ENCODE assay signal across 28 mouse cellular contexts in genomic region chr2:118740341-118740740, GRCm38 (mm10). TPM values are rescaled to one million over a fixed set of nuclear protein-coding genes. Genes with fewer than 3 reads are reported as not detected.
DNase-seq lines count a peak whose midpoint lies in the region; ATAC-seq and TF ChIP-seq lines count a peak whose summit lies in the region.
"Had no signal": no experiment of that assay in that cellular context is flagged by ENCODE, and none has a peak within 500 bp of the region (broad histone marks: within the 10 kb centered on the region; RNA-seq: fewer than 3 reads in every experiment).

No protein-coding gene starts in this region.

- no peak overlapping the region for H3K4me3 ChIP-seq in heart, embryonic 12.5 days
- no peak overlapping the region for H3K4me3 ChIP-seq in MEL (ENCODE audit: control insufficient read depth in 1 of 2, insufficient read depth in 1 of 2, low read depth in 2 of 2, low read length in 2 of 2)

- no peak for TF ChIP-seq POLR2A in MEL (IDR thresholded peaks at IDR 0.05; ENCODE audit: control insufficient read depth in 1 of 2, insufficient read depth in 1 of 2, low read depth in 1 of 2, low read length in 2 of 2, poor library complexity in 1 of 2)

- peak; percentile 51 for DNase-seq in heart, adult 11 months
- DNase-seq in 416B (ENCODE audit: low read depth) (peak; percentile 72), MEL (ENCODE audit: low read depth, low spot score) (no peak)
- DNase-seq in thymus, postnatal 14 days: no peak
- no peak for DNase-seq in layer of hippocampus, postnatal 10 days (ENCODE audit: low spot score in 2 of 2)
- DNase-seq: adrenal gland, adult 2 months; adrenal gland, adult 8-10 months; adrenal gland, postnatal 10 days; adrenal gland, postnatal 14 days; adrenal gland, postnatal 25 days; adrenal gland, postnatal 36 days; B cell, adult 2 months; cerebellum, adult 11 months; cerebellum, adult 11-12 months; cerebellum, adult 18-20 months; cerebellum, adult 2 months; cerebellum, adult 8-10 months had no signal

- no peak for TF ChIP-seq RAD21 in MEL (IDR thresholded peaks at IDR 0.05; ENCODE audit: low read depth, low read length)

- no peak for ATAC-seq in heart, embryonic 12.5 days (ENCODE audit: insufficient number of reproducible peaks, low FRiP score)
- ATAC-seq: activated CD4-positive, CD25-positive, alpha-beta regulatory T cell, adult 4 months; CD4-positive, CD25-positive, alpha-beta regulatory T cell, adult 4 months; Patski had no signal

- 57% methylated on average over 3 of the region's 3 CpGs for WGBS in heart, embryonic 12.5 days

- H3K9me3 ChIP-seq in heart, embryonic 12.5 days (replicated peaks): no peaks in the 10 kb centered on the region
- H3K9me3 ChIP-seq in MEL (replicated peaks; ENCODE audit: insufficient read depth, low read length): no peaks in the 10 kb centered on the region
- H3K9me3 ChIP-seq: G1E had no signal

- H3K4me2 ChIP-seq in heart, embryonic 12.5 days: no peak overlapping the region

- TF ChIP-seq CTCF in MEL (IDR thresholded peaks at IDR 0.05 in 2 of 3, conservative IDR thresholded peaks at IDR 0.05 in 1 of 3; ENCODE audit: control insufficient read depth in 1 of 3, insufficient read depth in 1 of 3, low read depth in 2 of 3, low read length in 3 of 3, poor library complexity in 1 of 3, severe bottlenecking in 1 of 3): no peak

- H3K36me3 ChIP-seq in heart, embryonic 12.5 days: no peaks in the 10 kb centered on the region
- peaks cover 0 to 5% of the 10 kb centered on the region in 2 experiments; a peak in 2 of 4 replicates for H3K36me3 ChIP-seq in MEL (ENCODE audit: control insufficient read depth in 1 of 2, insufficient read depth in 2 of 2, low read length in 2 of 2)
- H3K36me3 ChIP-seq: G1E had no signal

- H3K4me1 ChIP-seq in heart, embryonic 12.5 days (replicated peaks): peaks cover 8% of the 10 kb centered on the region
- H3K4me1 ChIP-seq in MEL (ENCODE audit: control insufficient read depth in 1 of 2, insufficient read depth in 2 of 2, low read length in 2 of 2): peaks cover 4 to 12% of the 10 kb centered on the region in 2 experiments

- TF ChIP-seq EP300 in MEL (IDR thresholded peaks at IDR 0.05; ENCODE audit: low read depth in 1 of 2, low read length in 2 of 2): no peak

- H3K79me2 ChIP-seq in MEL (ENCODE audit: control insufficient read depth, insufficient read depth, low read length, poor library complexity): no peaks in the 10 kb centered on the region; the same call in 1 of the 2 replicates

- no peak overlapping the region for H3K9ac ChIP-seq in heart, embryonic 12.5 days
- no peak overlapping the region for H3K9ac ChIP-seq in MEL (ENCODE audit: control insufficient read depth, low read depth, low read length, poor library complexity, severe bottlenecking)

- no peak overlapping the region for H3K27ac ChIP-seq in heart, embryonic 12.5 days (ENCODE audit: poor library complexity, severe bottlenecking)
- H3K27ac ChIP-seq in MEL (ENCODE audit: control insufficient read depth, low read depth, low read length): no peak overlapping the region

- peaks cover 26% of the 10 kb centered on the region for H3K27me3 ChIP-seq in heart, embryonic 12.5 days (replicated peaks)
- no peaks in the 10 kb centered on the region for H3K27me3 ChIP-seq in MEL (ENCODE audit: control insufficient read depth in 1 of 2, insufficient read depth in 2 of 2, low read length in 2 of 2)

TF ChIP-seq in MEL, 35 proteins besides CTCF, POLR2A, EP300 and RAD21:
- TF ChIP-seq ETS1 (IDR thresholded peaks at IDR 0.05; ENCODE audit: low read depth, low read length): 0 out of 2 replicates have a peak, but pooled peaks have one; percentile 25
- 0 out of 2 replicates have a peak, but pooled peaks have one; percentile 24 for TF ChIP-seq MEF2A (IDR thresholded peaks at IDR 0.05; ENCODE audit: extremely low read depth, insufficient replicate concordance, low read depth, low read length, poor library complexity, severe bottlenecking)
- TF ChIP-seq ELF1 (IDR thresholded peaks at IDR 0.05; ENCODE audit: low read depth, low read length): no peak

RNA-seq across cellular contexts. Expression of gene Inafm2, which starts 5.2 kb away (rescaled TPM):
- 33.8 and 37.3 TPM in 2 replicates for polyA plus RNA-seq in heart, embryonic 12.5 days (2016; fragmentation: Nextera tagmentation; extraction: Ambion mirVana)
- 6.7 and 8.6 TPM in 2 replicates for total RNA-seq in MEL (2012; rRNA removed)
- polyA plus RNA-seq in MEL (2012; ENCODE audit: insufficient read depth in 1 of 2, insufficient read length in 2 of 2, low read depth in 1 of 2, low replicate concordance in 2 of 2, missing spikeins in 1 of 2): 10 to 100 TPM in 1 of 2 experiments, not detected in 1; 14.5 TPM
- total RNA-seq in layer of hippocampus, postnatal 10 days (2021): 10 to 100 TPM; 31.7 to 33.4 TPM

RNA-seq across cellular contexts. Expression of gene Plcb2, which starts 12.1 kb away (rescaled TPM):
- polyA plus RNA-seq in heart, embryonic 12.5 days (2016; fragmentation: Nextera tagmentation; extraction: Ambion mirVana): 1.4 and 1.5 TPM in 2 replicates
- 6.4 and 7.4 TPM in 2 replicates for total RNA-seq in MEL (2012; rRNA removed)
- 10 to 100 TPM in 1 of 2 experiments, not detected in 1; 21.2 TPM for polyA plus RNA-seq in MEL (2012; ENCODE audit: insufficient read depth in 1 of 2, insufficient read length in 2 of 2, low read depth in 1 of 2, low replicate concordance in 2 of 2, missing spikeins in 1 of 2)
- 1 to 10 TPM; 2.1 to 2.9 TPM for total RNA-seq in layer of hippocampus, postnatal 10 days (2021)
- polyA plus RNA-seq: C2C12 had no signal

RNA-seq across cellular contexts. Expression of gene Ccdc9b, which starts 22.1 kb away (rescaled TPM):
- polyA plus RNA-seq in heart, embryonic 12.5 days (2016; fragmentation: Nextera tagmentation; extraction: Ambion mirVana): 2.7 and 3.6 TPM in 2 replicates
- 1.3 and 1.7 TPM in 2 replicates for total RNA-seq in MEL (2012; rRNA removed)
- polyA plus RNA-seq in MEL (2012; ENCODE audit: insufficient read depth in 1 of 2, insufficient read length in 2 of 2, low read depth in 1 of 2, low replicate concordance in 2 of 2, missing spikeins in 1 of 2): 1 to 10 TPM in 1 of 2 experiments, not detected in 1; 2.4 TPM
- total RNA-seq in layer of hippocampus, postnatal 10 days (2021): 1 to 10 TPM; 2.4 to 2.6 TPM
- total RNA-seq: CH12.LX had no signal
- polyA plus RNA-seq: activated CD4-positive, CD25-positive, alpha-beta regulatory T cell, adult 4 months; CD4-positive, CD25-positive, alpha-beta regulatory T cell, adult 4 months; G1E had no signal

RNA-seq across cellular contexts. Expression of gene Phgr1, which starts 32.2 kb away (rescaled TPM):
- not detected in 2 replicates for polyA plus RNA-seq in heart, embryonic 12.5 days (2016; fragmentation: Nextera tagmentation; extraction: Ambion mirVana)
- not detected in 2 replicates for total RNA-seq in MEL (2012; rRNA removed)
- not detected for polyA plus RNA-seq in MEL (2012; ENCODE audit: insufficient read depth in 1 of 2, insufficient read length in 2 of 2, low read depth in 1 of 2, low replicate concordance in 2 of 2, missing spikeins in 1 of 2)
- total RNA-seq in layer of hippocampus, postnatal 10 days (2021): not detected
- total RNA-seq: adrenal gland, adult 18-20 months; adrenal gland, adult 2 months; adrenal gland, adult 8-10 months; adrenal gland, postnatal 10 days; adrenal gland, postnatal 14 days; adrenal gland, postnatal 25 days; adrenal gland, postnatal 36 days; adrenal gland, postnatal 4 days; CH12.LX; ES-E14; G1E had no signal
- polyA plus RNA-seq: activated CD4-positive, CD25-positive, alpha-beta regulatory T cell, adult 4 months; adrenal gland, adult 2 months; brain, embryonic 14.5 days; C2C12; CD4-positive, CD25-positive, alpha-beta regulatory T cell, adult 4 months; cerebellum, adult 2 months; G1E; Patski had no signal

RNA-seq across cellular contexts. Expression of gene Ankrd63, which starts 36.6 kb away (rescaled TPM):
- polyA plus RNA-seq in heart, embryonic 12.5 days (2016; fragmentation: Nextera tagmentation; extraction: Ambion mirVana): 1.2 and 1.4 TPM in 2 replicates
- total RNA-seq in MEL (2012; rRNA removed): 0.08 and 0.10 TPM in 2 replicates
- polyA plus RNA-seq in MEL (2012; ENCODE audit: insufficient read depth in 1 of 2, insufficient read length in 2 of 2, low read depth in 1 of 2, low replicate concordance in 2 of 2, missing spikeins in 1 of 2): under 1 TPM in 1 of 2 experiments, not detected in 1; 0.53 TPM
- total RNA-seq in layer of hippocampus, postnatal 10 days (2021): 1 to 10 TPM; 3.0 to 3.8 TPM
- total RNA-seq: CH12.LX, ES-E14 had no signal
- polyA plus RNA-seq: activated CD4-positive, CD25-positive, alpha-beta regulatory T cell, adult 4 months; CD4-positive, CD25-positive, alpha-beta regulatory T cell, adult 4 months; G1E had no signal

Comparison
In these comparisons a context has a peak if more than half of its experiments do, and no peak if none do; other contexts are left out.
1. DNase-seq: peak in heart, adult 11 months (single experiment) and 416B (single experiment); none in MEL (single experiment), thymus, postnatal 14 days (single experiment) and layer of hippocampus, postnatal 10 days (0 of 2).